8 mouse cellular contexts compared by ENCODE assay signal in the genomic region with DNA sequence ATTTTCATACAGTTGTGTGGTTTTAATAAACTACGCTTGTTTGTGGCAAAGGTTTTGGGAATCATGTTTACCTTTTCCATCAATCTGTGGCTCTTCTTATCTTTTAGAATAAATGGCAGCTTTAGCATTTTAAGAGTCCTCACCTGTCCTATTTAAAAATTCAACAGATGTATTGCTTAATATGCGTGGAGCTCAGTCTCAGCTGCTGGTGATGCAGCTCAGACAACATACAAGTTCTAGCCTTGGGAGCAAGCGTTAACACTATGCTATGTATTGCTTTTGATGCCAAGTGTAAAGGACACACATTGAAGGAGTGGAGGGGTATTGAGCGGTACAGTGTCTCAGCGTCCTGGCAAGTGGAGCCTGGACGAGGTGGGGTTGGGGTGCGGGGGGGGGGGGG. TPM values are rescaled to one million over a fixed set of nuclear protein-coding genes. Genes with fewer than 3 reads are reported as not detected.
DNase-seq lines count a peak whose midpoint lies in the region; ATAC-seq and TF ChIP-seq lines count a peak whose summit lies in the region.

No protein-coding gene starts in this region.

- no peaks in the 10 kb centered on the region for H3K27me3 ChIP-seq in heart, embryonic 10.5 days (ENCODE audit: insufficient read depth, poor library complexity, severe bottlenecking)
- no peaks in the 10 kb centered on the region for H3K27me3 ChIP-seq in G1E (ENCODE audit: insufficient read depth, low read length)
- H3K27me3 ChIP-seq in forebrain, embryonic 16.5 days (replicated peaks; ENCODE audit: control insufficient read depth, insufficient read depth, low read length) = no peaks in the 10 kb centered on the region

- ATAC-seq in G1E (ENCODE audit: extremely low read depth, insufficient number of reproducible peaks, low FRiP score, poor library complexity, severe bottlenecking) = no peak
- no peak for ATAC-seq in forebrain, embryonic 16.5 days
- ATAC-seq in megakaryocyte progenitor cell, adult 5-6 weeks (replicated peaks; ENCODE audit: poor library complexity) = peak; percentile 8
- ATAC-seq in inflammation-experienced regulatory T-cells, adult 6 months = no peak

- peak overlapping the region; percentile 81; the same call in 1 of the 2 replicates for H3K9ac ChIP-seq in forebrain, embryonic 16.5 days (replicated peaks; ENCODE audit: low read depth, low read length)

- TF ChIP-seq CTCF in G1E (IDR thresholded peaks at IDR 0.05; ENCODE audit: low read depth, low read length) = no peak

- peak overlapping the region; percentile 89 for H3K4me3 ChIP-seq in heart, embryonic 10.5 days
- H3K4me3 ChIP-seq in G1E (ENCODE audit: low read depth, low read length) = peak overlapping the region; percentile 99
- peak overlapping the region; percentile 60 for H3K4me3 ChIP-seq in forebrain, embryonic 16.5 days (replicated peaks; ENCODE audit: low read length)

- DNase-seq in heart, embryonic 10.5 days (ENCODE audit: low spot score) = no peak
- DNase-seq in heart, postnatal 25 days (ENCODE audit: low spot score) = no peak
- DNase-seq in G1E (ENCODE audit: low spot score) = peak; percentile 23
- no peak for DNase-seq in thymus, postnatal 0 days (ENCODE audit: low spot score)
- no peak for DNase-seq in urinary bladder, adult 2 months (ENCODE audit: low spot score)

- WGBS in heart, embryonic 10.5 days = 9% methylated on average over 7 of the region's 7 CpGs
- 4% methylated on average over 6 of the region's 7 CpGs for WGBS in forebrain, embryonic 16.5 days

- H3K4me2 ChIP-seq in forebrain, embryonic 16.5 days (ENCODE audit: low read length) = peak overlapping the region; percentile 72

- H3K36me3 ChIP-seq in heart, embryonic 10.5 days = peaks cover 32% of the 10 kb centered on the region
- peaks cover 47% of the 10 kb centered on the region for H3K36me3 ChIP-seq in G1E (replicated peaks)
- H3K36me3 ChIP-seq in forebrain, embryonic 16.5 days (ENCODE audit: control insufficient read depth, insufficient read depth) = peaks cover 11% of the 10 kb centered on the region

- H3K4me1 ChIP-seq in heart, embryonic 10.5 days = no peaks in the 10 kb centered on the region
- H3K4me1 ChIP-seq in G1E (ENCODE audit: insufficient read depth, low read depth, low read length) = peaks cover 13% of the 10 kb centered on the region
- H3K4me1 ChIP-seq in forebrain, embryonic 16.5 days (replicated peaks; ENCODE audit: control insufficient read depth, insufficient read depth, low read length) = peaks cover 12% of the 10 kb centered on the region

- intact Hi-C loops in heart, postnatal 25 days (cut with DNase I) = loop anchor here (5.0 kb wide), 1 partner anchor 61 kb away; a partner anchor contains a TSS

- H3K9me3 ChIP-seq in heart, embryonic 10.5 days = no peaks in the 10 kb centered on the region
- no peaks in the 10 kb centered on the region for H3K9me3 ChIP-seq in G1E (replicated peaks)
- H3K9me3 ChIP-seq in forebrain, embryonic 16.5 days (ENCODE audit: control insufficient read depth, low read length) = no peaks in the 10 kb centered on the region

- H3K27ac ChIP-seq in heart, embryonic 10.5 days = peak overlapping the region; percentile 98
- H3K27ac ChIP-seq in forebrain, embryonic 16.5 days (ENCODE audit: low read length) = no peak overlapping the region

RNA-seq across cellular contexts. Expression of a gene that starts 0.5 kb away (rescaled TPM):
- 332 and 406 TPM in 2 replicates for polyA plus RNA-seq in heart, embryonic 10.5 days (2016; fragmentation: Nextera tagmentation; extraction: Ambion mirVana)
- total RNA-seq in heart, postnatal 25 days (2021) = 100 to 1,000 TPM; 564 to 583 TPM
- total RNA-seq in G1E (2014; fragmentation: Nextera tagmentation) (1,734 and 1,835 TPM in 2 replicates), G1E (2017) (2,038 and 2,650 TPM in 2 replicates)
- 104 and 145 TPM in 2 replicates for polyA plus RNA-seq in G1E (2012)
- polyA plus RNA-seq in forebrain, embryonic 16.5 days (2015; fragmentation: Nextera tagmentation; extraction: Ambion mirVana) = 303 and 306 TPM in 2 replicates
- 2,531 and 2,532 TPM in 2 replicates for total RNA-seq in megakaryocyte progenitor cell, adult 5-6 weeks (2015)
- total RNA-seq in megakaryocyte progenitor cell, adult 5-6 weeks (2017) = 1,869 and 2,149 TPM in 2 replicates
- 550 and 568 TPM in 2 replicates for polyA plus RNA-seq in thymus, postnatal 0 days (2015; fragmentation: Nextera tagmentation; extraction: Ambion mirVana)
- 740 and 767 TPM in 2 replicates for polyA plus RNA-seq in urinary bladder, adult 2 months (2012; rRNA removed)
- polyA plus RNA-seq in inflammation-experienced regulatory T-cells, adult 6 months (2017; shearing (Covaris generic)) = 1,000 to 10,000 TPM in 2 of 3 experiments, 100 to 1,000 TPM in 1; 763 to 1,029 (median 1,027) TPM

RNA-seq across cellular contexts. Expression of a gene that starts 0.7 kb away (rescaled TPM):
- polyA plus RNA-seq in heart, embryonic 10.5 days (2016; fragmentation: Nextera tagmentation; extraction: Ambion mirVana) = 14.8 and 16.7 TPM in 2 replicates
- 10 to 100 TPM; 36.1 to 37.2 TPM for total RNA-seq in heart, postnatal 25 days (2021)
- total RNA-seq in G1E (2014; fragmentation: Nextera tagmentation) = 5.7 and 6.2 TPM in 2 replicates
- 7.3 and 9.1 TPM in 2 replicates for total RNA-seq in G1E (2017)
- polyA plus RNA-seq in G1E (2012) = 0.94 and 1.3 TPM in 2 replicates
- 34.7 and 36.2 TPM in 2 replicates for polyA plus RNA-seq in forebrain, embryonic 16.5 days (2015; fragmentation: Nextera tagmentation; extraction: Ambion mirVana)
- total RNA-seq in megakaryocyte progenitor cell, adult 5-6 weeks (2015) = 8.0 and 16.8 TPM in 2 replicates
- 8.6 and 9.5 TPM in 2 replicates for total RNA-seq in megakaryocyte progenitor cell, adult 5-6 weeks (2017)
- 17.4 and 17.7 TPM in 2 replicates for polyA plus RNA-seq in thymus, postnatal 0 days (2015; fragmentation: Nextera tagmentation; extraction: Ambion mirVana)
- polyA plus RNA-seq in urinary bladder, adult 2 months (2012; rRNA removed) = 29.8 and 35.2 TPM in 2 replicates
- 10 to 100 TPM; 23.8 to 32.7 (median 27.0) TPM for polyA plus RNA-seq in inflammation-experienced regulatory T-cells, adult 6 months (2017; shearing (Covaris generic))

RNA-seq across cellular contexts. Expression of a gene that starts 32.7 kb away (rescaled TPM):
- 5.4 and 8.8 TPM in 2 replicates for polyA plus RNA-seq in heart, embryonic 10.5 days (2016; fragmentation: Nextera tagmentation; extraction: Ambion mirVana)
- total RNA-seq in heart, postnatal 25 days (2021) = 100 to 1,000 TPM in 1 of 2 experiments, 10 to 100 TPM in 1; 43.3 to 115 TPM
- total RNA-seq in G1E (2014; fragmentation: Nextera tagmentation) (4.1 and 4.4 TPM in 2 replicates), G1E (2017) (5.1 and 6.9 TPM in 2 replicates)
- 1.1 and 1.2 TPM in 2 replicates for polyA plus RNA-seq in G1E (2012)
- polyA plus RNA-seq in forebrain, embryonic 16.5 days (2015; fragmentation: Nextera tagmentation; extraction: Ambion mirVana) = 6.9 and 10.1 TPM in 2 replicates
- 8.4 and 9.3 TPM in 2 replicates for total RNA-seq in megakaryocyte progenitor cell, adult 5-6 weeks (2015)
- total RNA-seq in megakaryocyte progenitor cell, adult 5-6 weeks (2017) = 6.5 and 10.3 TPM in 2 replicates
- 8.5 and 11.9 TPM in 2 replicates for polyA plus RNA-seq in thymus, postnatal 0 days (2015; fragmentation: Nextera tagmentation; extraction: Ambion mirVana)
- polyA plus RNA-seq in urinary bladder, adult 2 months (2012; rRNA removed) = 58.3 and 77.6 TPM in 2 replicates
- 10 to 100 TPM in 2 of 3 experiments, 1 to 10 TPM in 1; 8.5 to 15.0 (median 13.0) TPM for polyA plus RNA-seq in inflammation-experienced regulatory T-cells, adult 6 months (2017; shearing (Covaris generic))

RNA-seq across cellular contexts. Expression of a gene that starts 60.0 kb away (rescaled TPM):
- 63.9 and 107 TPM in 2 replicates for polyA plus RNA-seq in heart, embryonic 10.5 days (2016; fragmentation: Nextera tagmentation; extraction: Ambion mirVana)
- total RNA-seq in heart, postnatal 25 days (2021) = 10 to 100 TPM; 35.5 to 44.8 TPM
- total RNA-seq in G1E (2014; fragmentation: Nextera tagmentation) (57.1 and 77.1 TPM in 2 replicates), G1E (2017) (55.9 and 56.9 TPM in 2 replicates)
- polyA plus RNA-seq in G1E (2012) = 56.6 and 64.8 TPM in 2 replicates
- 210 and 212 TPM in 2 replicates for polyA plus RNA-seq in forebrain, embryonic 16.5 days (2015; fragmentation: Nextera tagmentation; extraction: Ambion mirVana)
- 123 and 134 TPM in 2 replicates for total RNA-seq in megakaryocyte progenitor cell, adult 5-6 weeks (2015)
- 69.4 and 82.0 TPM in 2 replicates for total RNA-seq in megakaryocyte progenitor cell, adult 5-6 weeks (2017)
- polyA plus RNA-seq in thymus, postnatal 0 days (2015; fragmentation: Nextera tagmentation; extraction: Ambion mirVana) = 173 and 189 TPM in 2 replicates
- polyA plus RNA-seq in urinary bladder, adult 2 months (2012; rRNA removed) = 73.6 and 90.5 TPM in 2 replicates
- polyA plus RNA-seq in inflammation-experienced regulatory T-cells, adult 6 months (2017; shearing (Covaris generic)) = 10 to 100 TPM; 36.4 to 53.2 (median 52.3) TPM
